Mouse (Mus musculus): ENCODE data around the gene Klkb1. TPM values are rescaled to one million over a fixed set of nuclear protein-coding genes. Genes with fewer than 3 reads are reported as not detected.

The Klkb1 gene
- polyA plus RNA-seq (2012): not detected in 2 replicates

DNA sequence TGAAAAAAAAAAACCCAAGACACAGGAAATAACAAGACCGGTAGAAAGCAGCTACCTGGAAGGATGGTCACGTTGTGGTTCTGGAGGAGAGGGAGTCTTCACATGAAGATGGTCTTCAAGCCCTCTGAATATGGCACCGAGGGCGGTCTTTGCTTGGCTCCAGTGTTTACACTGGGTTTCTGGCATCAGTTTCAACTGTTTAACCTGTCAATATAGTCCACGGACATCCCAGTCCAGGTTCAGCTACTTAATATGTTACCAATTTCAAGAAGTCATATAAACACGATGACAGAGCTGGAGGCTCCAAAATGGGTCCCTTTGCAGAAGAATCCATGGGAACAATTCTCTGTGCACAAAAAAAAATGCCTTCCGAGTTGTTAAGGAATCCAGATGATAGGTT lies at the start of gene Klkb1:
TSS of gene Klkb1 (minus strand) at position 173 of the 400 bp plus-strand sequence.

DNA sequence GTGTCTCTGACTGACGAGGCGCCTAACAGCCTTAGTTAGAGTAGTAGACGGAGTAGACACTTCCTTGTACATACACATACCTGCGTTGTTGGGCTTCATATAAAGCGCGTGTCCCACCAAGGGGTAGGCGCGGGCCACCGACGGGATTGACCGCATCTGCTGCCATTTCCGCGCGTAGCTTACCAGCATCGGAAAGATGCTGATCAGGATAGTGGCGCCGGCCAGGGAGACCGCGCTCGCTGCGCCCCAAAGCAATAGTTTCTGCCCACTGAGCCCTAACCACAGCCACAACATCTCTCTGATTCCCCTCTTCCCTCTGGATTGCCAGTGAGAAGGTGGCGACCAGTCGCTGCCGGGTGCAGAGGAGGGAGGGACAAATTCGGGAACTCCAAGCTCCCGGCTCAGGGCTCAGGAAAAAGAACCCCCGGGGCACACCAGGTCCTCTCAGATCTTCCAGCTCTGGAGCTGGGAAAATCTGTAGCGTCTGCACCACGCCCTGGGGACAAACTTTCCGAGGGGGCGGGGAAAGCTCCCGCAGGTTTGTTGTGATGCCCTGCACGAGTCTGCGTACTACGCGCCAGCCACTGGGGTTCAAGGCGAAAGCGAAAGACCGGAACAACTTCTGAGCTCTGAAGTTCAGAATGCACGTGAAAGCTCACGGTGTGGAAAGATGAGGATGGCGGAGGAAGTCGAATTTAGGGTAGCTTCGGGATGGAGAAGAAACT lies 38.2 kb upstream of the Klkb1 start, which contains the start of gene Cyp4v3:
TSS of gene Cyp4v3 (minus strand) at position 532 of the 725 bp plus-strand sequence.

DNA sequence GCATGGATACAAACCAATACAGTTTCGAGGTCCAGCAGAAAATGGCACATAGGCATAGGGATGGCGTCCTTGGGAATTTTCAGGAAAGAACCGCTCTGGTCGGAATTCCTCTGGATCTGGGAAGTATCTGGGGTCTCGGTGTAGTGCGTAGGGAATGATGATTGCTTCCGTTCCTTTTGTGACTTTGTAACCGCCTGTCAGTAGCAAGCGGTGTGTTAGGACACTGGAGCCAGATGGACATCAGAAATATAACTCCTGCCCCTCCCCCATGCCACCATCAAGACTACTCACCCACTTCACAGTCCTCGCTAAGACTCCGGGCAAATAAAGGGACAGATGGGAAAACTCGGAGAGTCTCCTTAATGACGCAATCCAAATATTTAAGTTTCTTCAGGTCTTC lies 13.7 kb upstream of the Klkb1 start, which contains the start of gene Gm45753:
TSS of gene Gm45753 (minus strand) at position 101 of the 400 bp plus-strand sequence.

DNA sequence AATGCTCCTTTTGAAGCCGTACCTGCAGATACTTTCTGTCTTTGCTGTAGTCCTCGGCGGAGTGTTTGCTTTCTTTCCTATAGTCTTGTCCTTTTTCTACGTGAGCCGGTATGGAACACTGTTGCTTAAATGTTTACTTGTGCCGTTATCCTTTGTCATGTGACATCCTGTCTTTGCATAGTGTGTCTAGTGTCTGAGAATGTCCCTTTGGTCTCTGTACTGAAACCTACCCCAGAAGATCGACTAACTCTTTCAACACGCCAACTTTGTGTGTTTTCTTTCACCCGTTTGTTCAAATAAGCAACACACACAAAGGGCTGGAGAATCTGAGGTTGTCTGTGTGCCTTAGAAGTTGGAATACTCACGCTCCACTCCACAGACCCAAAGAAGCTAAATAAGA lies 32.7 kb downstream of the Klkb1 start, which contains the start of gene F11:
TSS of gene F11 (minus strand) at position 112 of the 400 bp plus-strand sequence.

Other genes starting within 250 kb of the Klkb1 start
- 0.03 TPM in 1 of 2 replicates, not detected in the other for gene Mtnr1a, start 225.7 kb downstream of the Klkb1 start, polyA plus RNA-seq (2012)
- not detected in 2 replicates for gene F11, start 32.8 kb downstream of the Klkb1 start, polyA plus RNA-seq (2012)
- not detected in 2 replicates for gene Gm45753, start 13.6 kb upstream of the Klkb1 start, polyA plus RNA-seq (2012)
- gene Cyp4v3, start 38.4 kb upstream of the Klkb1 start, polyA plus RNA-seq (2012): 1.8 and 1.9 TPM in 2 replicates
- 0.02 and 0.21 TPM in 2 replicates for gene Fam149a, start 87.4 kb upstream of the Klkb1 start, polyA plus RNA-seq (2012)
- 0.13 and 0.29 TPM in 2 replicates for gene Tlr3, start 116.2 kb upstream of the Klkb1 start, polyA plus RNA-seq (2012)
- gene Sorbs2, start 212.9 kb upstream of the Klkb1 start, polyA plus RNA-seq (2012): 0.02 and 0.14 TPM in 2 replicates